Mouse (Mus musculus) heart, adult 2 months (tissue): Measurements from ENCODE around the gene S100a11.

Experiments used
- CTCF ChIP-seq: fragments of 200-600 bp; IDR thresholded peaks from 2 replicates; pipeline ENCODE4 v1.8.1; 2022; ENCODE audit warnings: antibody characterized with exemption, mild to moderate bottlenecking, moderate library complexity
- POLR2A ChIP-seq: fragments of 200-500 bp; IDR thresholded peaks from 2 replicates; pipeline ENCODE4 v1.6.1; 2011; ENCODE audit warnings: mild to moderate bottlenecking, low read depth, low read length, control low read depth; ENCODE audit not compliant: insufficient read depth

GRCm38 (mm10) chr3:93538486-93538885 lies 18.2 kb downstream of the S100a11 start:
- TF ChIP-seq POLR2A = no peak
- no peak for TF ChIP-seq CTCF
